In the genomic region with DNA sequence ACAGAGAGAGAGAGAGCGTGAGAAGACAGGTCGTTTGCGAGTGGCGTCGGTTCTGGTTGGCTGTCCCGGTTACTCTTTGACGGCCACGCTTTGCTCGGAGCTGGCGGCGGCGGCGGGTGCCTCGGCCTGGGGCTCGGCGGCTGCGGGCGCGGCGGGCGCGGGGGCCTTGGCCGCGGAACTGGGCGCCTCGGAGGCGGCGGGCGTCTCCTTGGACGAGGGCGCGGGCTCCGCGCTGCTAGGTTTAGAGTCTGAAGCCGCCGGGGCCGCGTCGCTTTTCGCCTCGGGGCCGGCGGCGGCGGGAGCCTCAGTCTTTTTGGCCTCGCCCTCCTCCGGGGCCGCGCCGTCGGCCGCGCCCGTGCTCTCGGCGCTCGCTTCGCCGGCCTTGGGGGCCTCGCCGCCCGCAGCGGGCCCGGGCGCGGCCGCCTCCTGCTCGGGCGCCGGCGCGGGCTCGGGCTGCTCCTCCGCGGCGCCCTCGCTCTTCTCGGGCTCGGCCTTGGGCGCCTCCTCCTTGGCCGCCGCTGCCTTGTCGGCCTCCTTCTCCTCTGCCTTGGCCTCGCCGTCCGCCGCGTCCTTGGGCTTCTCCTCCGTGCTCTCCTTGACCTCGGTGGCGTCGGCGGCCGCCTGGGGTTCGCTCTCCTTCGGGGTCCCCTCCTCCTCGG, we compare ENCODE assay signal across 9 mouse cellular contexts. TPM values are rescaled to one million over a fixed set of nuclear protein-coding genes. Genes with fewer than 3 reads are reported as not detected.
DNase-seq lines count a peak whose midpoint lies in the region; ATAC-seq and TF ChIP-seq lines count a peak whose summit lies in the region.
"Had no signal": no experiment of that assay in that cellular context is flagged by ENCODE, and none has a peak within 500 bp of the region (broad histone marks: within the 10 kb centered on the region; RNA-seq: fewer than 3 reads in every experiment).

No protein-coding gene starts in this region.

- no peak for TF ChIP-seq CTCF in liver, adult 2 months (IDR thresholded peaks at IDR 0.05; ENCODE audit: low read depth, low read length)

- H3K4me2 ChIP-seq in limb, embryonic 13.5 days (replicated peaks) = peak overlapping the region; percentile 63
- H3K4me2 ChIP-seq in neural tube, embryonic 12.5 days (replicated peaks) = peak overlapping the region; percentile 59

- H3K9ac ChIP-seq in liver, adult 2 months (ENCODE audit: low read depth, low read length) = peak overlapping the region; percentile 30; the same call in 1 of the 2 replicates
- H3K9ac ChIP-seq in limb, embryonic 13.5 days = peak overlapping the region; percentile 68
- H3K9ac ChIP-seq in neural tube, embryonic 12.5 days = peak overlapping the region; percentile 69

- WGBS in liver, adult 2 months = 43% methylated on average over 97 of the region's 97 CpGs
- WGBS in limb, embryonic 13.5 days = 23% methylated on average over 93 of the region's 97 CpGs
- 6% methylated on average over 95 of the region's 97 CpGs for WGBS in neural tube, embryonic 12.5 days

- no peaks in the 10 kb centered on the region for H3K4me1 ChIP-seq in liver, adult 2 months (ENCODE audit: control insufficient read depth, insufficient read depth, low read length)
- peaks cover 29% of the 10 kb centered on the region for H3K4me1 ChIP-seq in limb, embryonic 13.5 days
- H3K4me1 ChIP-seq in neural tube, embryonic 12.5 days = peaks cover 35% of the 10 kb centered on the region

- intact Hi-C loops in heart, postnatal 36 days (cut with DNase I) = no loop called here

- H3K4me3 ChIP-seq in liver, adult 2 months (ENCODE audit: insufficient read depth, low read depth, low read length) = peak overlapping the region; percentile 11; the same call in 1 of the 2 replicates
- H3K4me3 ChIP-seq in limb, embryonic 13.5 days = peak overlapping the region; percentile 40
- H3K4me3 ChIP-seq in neural tube, embryonic 12.5 days = peak overlapping the region; percentile 27

- no peaks in the 10 kb centered on the region for H3K9me3 ChIP-seq in limb, embryonic 13.5 days
- H3K9me3 ChIP-seq in neural tube, embryonic 12.5 days = no peaks in the 10 kb centered on the region

- no peak for DNase-seq in liver, adult 2 months (ENCODE audit: extremely low read depth, low read depth, low spot score)
- DNase-seq in liver = no peak
- peak; percentile 51 for DNase-seq in embryo, embryonic 10.5 days (ENCODE audit: low spot score)
- peak; percentile 13 to 19 for DNase-seq in heart, postnatal 36 days
- DNase-seq in layer of hippocampus, adult 8-10 months (ENCODE audit: low spot score in 2 of 2) = no peak
- no peak for DNase-seq in layer of hippocampus, adult 9-11 months

- no peaks in the 10 kb centered on the region for H3K36me3 ChIP-seq in liver, adult 2 months (ENCODE audit: control insufficient read depth, insufficient read depth, low read length)
- H3K36me3 ChIP-seq in limb, embryonic 13.5 days = peaks cover 15% of the 10 kb centered on the region
- peaks cover 19% of the 10 kb centered on the region for H3K36me3 ChIP-seq in neural tube, embryonic 12.5 days

- H3K27me3 ChIP-seq in liver, adult 2 months (ENCODE audit: control insufficient read depth, insufficient read depth, low read length) = peaks cover 9% of the 10 kb centered on the region
- no peaks in the 10 kb centered on the region for H3K27me3 ChIP-seq in limb, embryonic 13.5 days
- no peaks in the 10 kb centered on the region for H3K27me3 ChIP-seq in neural tube, embryonic 12.5 days (replicated peaks)
- H3K27me3 ChIP-seq: Patski had no signal

- no peak overlapping the region for H3K27ac ChIP-seq in liver, adult 2 months (replicated peaks; ENCODE audit: insufficient read depth, low read depth, low read length)
- H3K27ac ChIP-seq in limb, embryonic 13.5 days = no peak overlapping the region
- H3K27ac ChIP-seq in neural tube, embryonic 12.5 days = peak overlapping the region; percentile 66

- no peak for TF ChIP-seq POLR2A in liver, adult 2 months (IDR thresholded peaks at IDR 0.05; ENCODE audit: extremely low read depth, insufficient read depth, low read length)

- ATAC-seq in limb, embryonic 13.5 days (ENCODE audit: low FRiP score, low read depth) = peak; percentile 52; the same call in 1 of the 2 replicates
- peak; percentile 25 for ATAC-seq in neural tube, embryonic 12.5 days (ENCODE audit: low FRiP score, low read depth)
- ATAC-seq: Patski had no signal

- H3K79me2 ChIP-seq in liver, adult 2 months (ENCODE audit: control insufficient read depth, insufficient read depth, low read length) = no peaks in the 10 kb centered on the region

RNA-seq across cellular contexts. Expression of a gene that starts 49.3 kb away (rescaled TPM):
- 1.3 and 1.5 TPM in 2 replicates for total RNA-seq in liver, adult 2 months (2014; rRNA removed)
- 0.61 and 0.75 TPM in 2 replicates for polyA plus RNA-seq in liver, adult 2 months (2012; rRNA removed)
- total RNA-seq in heart, postnatal 36 days (2021) = 1 to 10 TPM; 1.3 to 1.7 TPM
- 51.6 and 58.8 TPM in 2 replicates for polyA plus RNA-seq in limb, embryonic 13.5 days (2015; fragmentation: Nextera tagmentation; extraction: Ambion mirVana)
- polyA plus RNA-seq in neural tube, embryonic 12.5 days (2016; fragmentation: Nextera tagmentation; extraction: Ambion mirVana) = 392 and 466 TPM in 2 replicates
- 100 to 1,000 TPM; 476 to 520 (median 494) TPM for total RNA-seq in layer of hippocampus, adult 8-10 months (2022)

Comparison
In these comparisons a context has a peak if more than half of its experiments do, and no peak if none do; other contexts are left out.
1. DNase-seq: peak in embryo, embryonic 10.5 days (single experiment) and heart, postnatal 36 days (2 of 2); none in liver, adult 2 months (single experiment), liver (single experiment), layer of hippocampus, adult 8-10 months (0 of 2) and layer of hippocampus, adult 9-11 months (single experiment).
2. RNA of a gene that starts 49.3 kb away (total RNA-seq): 476 to 520 TPM in layer of hippocampus, adult 8-10 months; 1.3 to 1.7 TPM in heart, postnatal 36 days and 1.3 to 1.5 TPM in liver, adult 2 months; every median in the first group is over 100 times any median in the second.
3. Peak in every context shown above with its lines, with median percentiles within 50 percentile points of each other: H3K4me3 ChIP-seq and H3K9ac ChIP-seq.